Mouse (Mus musculus): ENCODE measurements around the gene Gfer. TPM values are rescaled to one million over a fixed set of nuclear protein-coding genes. Genes with fewer than 3 reads are reported as not detected.
A peak's percentile ranks its signal among the peaks of the same experiment; 100 is the strongest.

The Gfer gene
- total RNA-seq, 2 experiments from 2014 or later = 9.6 to 14.0 TPM

- ATAC-seq (replicated peaks; ENCODE audit: low FRiP score, poor library complexity, severe bottlenecking) = no peak
Measured at GRCm38 (mm10) chr17:24651835-24652234, 44.1 kb downstream of the Gfer start.

DNA sequence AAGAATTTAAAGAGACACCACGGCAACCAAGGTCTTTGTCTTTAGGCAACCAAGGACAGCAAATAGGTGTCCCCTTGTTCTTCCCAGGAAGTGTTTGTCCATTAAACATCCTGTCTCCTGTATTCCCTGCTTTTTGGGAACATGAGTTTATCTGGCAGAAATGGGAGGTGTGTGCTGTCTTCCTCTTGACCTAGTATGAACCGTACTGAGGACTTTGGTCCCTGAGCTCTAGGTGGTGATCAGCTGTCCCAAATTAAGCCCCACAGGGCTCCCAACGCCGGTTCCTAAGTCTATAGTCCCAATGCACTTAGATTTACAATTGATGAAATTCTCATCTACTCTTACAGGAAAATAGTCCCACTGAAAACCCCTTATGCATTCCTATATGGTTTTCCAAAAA is 45.2 kb downstream of the Gfer start:
- ATAC-seq (replicated peaks; ENCODE audit: low FRiP score, poor library complexity, severe bottlenecking) = no peak

DNA sequence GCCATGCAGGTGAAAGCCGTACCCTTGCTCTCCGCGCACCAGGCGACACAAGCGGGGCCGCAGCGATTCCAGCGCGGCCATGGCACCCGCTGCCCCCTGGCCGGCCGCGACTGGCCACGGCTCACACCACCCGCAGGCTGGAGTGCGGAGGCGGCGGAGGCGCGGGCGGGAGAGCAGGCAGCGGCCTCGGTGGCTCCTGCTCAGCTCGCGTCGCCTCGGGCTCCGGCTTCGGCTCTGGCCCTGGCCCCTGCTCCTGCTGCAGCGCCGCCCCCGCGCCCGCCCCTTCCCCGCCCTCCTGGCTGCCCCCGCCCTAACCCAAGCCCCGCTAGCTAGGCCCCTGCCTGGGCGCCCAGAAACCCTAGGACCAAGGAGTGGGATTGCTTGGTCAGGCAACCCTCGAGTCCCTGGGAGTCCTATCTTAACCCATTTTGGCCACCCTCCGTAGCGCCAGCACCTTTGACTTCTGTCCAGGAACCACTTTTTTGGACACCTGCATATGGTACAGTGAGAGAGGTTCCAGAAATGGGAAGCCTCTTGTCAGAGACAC is 45.8 kb downstream of the Gfer start, which contains the start of gene Slc9a3r2:
Gene Slc9a3r2, minus strand, starts transcription at position 258 of the 547 bp plus-strand sequence.
- no peak for ATAC-seq (replicated peaks; ENCODE audit: low FRiP score, poor library complexity, severe bottlenecking)

DNA sequence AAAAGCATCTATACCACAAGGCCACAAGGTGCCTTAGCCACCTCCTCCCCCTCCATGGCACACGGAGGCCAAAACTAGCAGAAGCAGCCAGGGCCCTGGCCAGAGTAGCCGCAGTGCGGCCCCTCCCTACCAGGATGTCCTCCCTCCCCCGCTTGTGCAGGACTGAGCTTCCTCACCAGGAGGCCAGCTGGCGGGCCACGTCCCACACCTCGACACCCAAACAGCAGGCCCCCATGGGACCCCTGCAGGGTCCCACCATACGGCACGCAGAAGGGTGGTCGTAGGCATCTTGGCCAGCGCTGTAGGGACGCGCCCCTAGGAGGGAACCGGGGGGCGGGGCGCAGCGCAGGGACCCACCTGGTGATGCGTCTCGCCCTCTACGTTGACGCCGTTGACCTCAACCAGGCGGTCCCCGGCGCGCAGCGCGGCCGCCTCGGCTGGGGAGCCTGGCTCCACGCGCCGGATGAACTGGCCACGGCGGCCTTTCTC is 46.3 kb downstream of the Gfer start:
- ATAC-seq (replicated peaks; ENCODE audit: low FRiP score, poor library complexity, severe bottlenecking) = no peak

DNA sequence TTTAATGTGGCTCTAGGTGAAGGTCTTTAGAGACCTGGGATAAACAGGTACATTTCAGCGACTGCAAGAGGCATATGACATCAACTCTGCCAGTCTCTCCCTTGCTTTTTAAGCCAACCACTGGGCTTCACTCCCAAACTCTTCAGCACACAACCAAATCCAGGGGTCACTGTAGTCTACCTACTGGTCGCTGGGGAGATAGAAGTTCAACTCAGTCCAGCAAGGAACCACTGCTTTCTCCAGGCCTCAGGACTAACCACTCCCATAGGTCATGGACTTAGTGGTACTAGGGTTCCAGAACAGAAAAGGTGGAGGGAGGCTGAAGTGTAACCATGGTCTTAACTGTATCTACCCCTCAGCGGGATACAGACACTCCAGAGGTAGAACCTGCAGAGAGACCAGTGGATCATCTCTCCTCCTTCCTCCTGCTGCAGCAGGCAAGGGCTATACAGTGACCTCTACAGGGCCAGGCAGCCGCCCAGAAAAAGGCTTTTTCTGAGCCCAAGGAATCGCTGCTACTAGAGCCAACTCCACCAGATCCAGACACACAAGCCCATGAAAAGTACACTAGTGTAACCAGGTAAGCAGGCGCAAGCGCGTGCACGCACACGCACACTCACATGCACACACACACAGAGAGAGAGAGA is 47.1 kb downstream of the Gfer start:
- ATAC-seq (replicated peaks; ENCODE audit: low FRiP score, poor library complexity, severe bottlenecking) = no peak

- ATAC-seq (replicated peaks; ENCODE audit: low FRiP score, poor library complexity, severe bottlenecking) = 0 out of 2 replicates have a peak, but pooled peaks have one; percentile 4
Measured at GRCm38 (mm10) chr17:24647493-24647892, 48.5 kb downstream of the Gfer start.

GRCm38 (mm10) chr17:24646381-24646780 is 49.6 kb downstream of the Gfer start:
- ATAC-seq (replicated peaks; ENCODE audit: low FRiP score, poor library complexity, severe bottlenecking) = no peak

DNA sequence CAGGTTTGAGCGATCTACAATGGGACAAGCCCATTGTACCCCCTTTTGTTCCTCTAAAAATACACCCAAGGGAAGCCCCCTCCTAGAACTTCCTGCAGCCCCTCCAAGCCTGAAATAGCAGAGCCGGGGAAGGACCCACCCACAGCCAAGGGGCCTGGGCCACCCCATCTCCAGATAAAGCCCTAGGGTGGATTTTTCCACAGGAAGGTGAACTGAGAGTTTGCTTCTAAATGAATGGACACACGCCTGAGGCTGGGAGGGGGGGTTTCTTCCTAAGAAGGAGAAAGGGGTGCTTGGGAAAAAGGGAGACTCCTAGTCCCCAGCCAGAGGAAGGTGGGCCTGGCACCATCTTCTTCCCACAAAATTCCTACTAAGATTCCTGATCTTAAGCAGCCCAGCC is 50.0 kb downstream of the Gfer start:
- no peak for ATAC-seq (replicated peaks; ENCODE audit: low FRiP score, poor library complexity, severe bottlenecking)

DNA sequence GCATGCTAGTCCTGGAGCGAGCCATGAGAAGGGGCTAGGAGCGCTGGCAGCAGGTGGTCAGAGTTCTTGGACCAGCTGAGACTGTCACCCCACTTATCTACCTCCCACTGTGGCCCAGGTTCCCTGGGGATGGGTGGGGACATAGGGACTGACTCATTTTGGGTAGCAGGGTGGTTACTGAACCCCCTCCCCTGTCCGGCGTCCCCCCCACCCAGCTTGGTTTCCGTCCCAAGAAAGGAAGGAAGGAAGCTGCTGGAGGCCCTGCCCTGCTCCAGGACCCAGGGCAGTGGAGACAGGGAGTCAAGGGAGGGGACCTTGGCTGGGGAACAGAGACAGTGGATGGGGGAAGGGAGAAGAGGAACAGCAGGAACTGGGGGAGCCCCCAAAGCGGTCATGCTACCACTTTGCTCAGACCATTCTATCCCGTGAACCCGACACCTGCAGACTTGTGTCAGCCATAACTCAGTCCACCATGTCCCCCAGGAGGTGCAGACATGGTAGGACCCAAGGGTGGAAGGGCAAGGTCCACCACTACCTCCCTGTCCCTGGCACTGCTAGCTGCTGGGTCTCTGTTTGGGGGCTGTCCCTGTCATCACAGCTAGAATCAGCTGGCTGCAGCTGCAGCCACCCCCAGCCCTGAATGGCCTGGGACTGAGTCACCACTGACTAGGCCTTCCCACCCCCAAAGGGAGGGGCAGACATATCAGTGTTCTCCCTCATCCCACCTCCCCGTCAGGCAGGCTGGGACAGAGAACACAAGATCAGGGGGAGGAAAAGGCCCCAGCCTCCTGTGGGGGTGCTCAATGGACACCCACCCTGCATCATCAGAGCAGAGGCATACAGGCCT is 50.9 kb downstream of the Gfer start:
- ATAC-seq (replicated peaks; ENCODE audit: low FRiP score, poor library complexity, severe bottlenecking) = no peak

- no peak for ATAC-seq (replicated peaks; ENCODE audit: low FRiP score, poor library complexity, severe bottlenecking)
Measured at GRCm38 (mm10) chr17:24644030-24644715, 51.8 kb downstream of the Gfer start.

Other genes starting within 250 kb of the Gfer start
Only the 30 nearest of the 32 such genes appear.
- gene Pgp, start 225.8 kb downstream of the Gfer start, total RNA-seq (2015; ENCODE audit: low replicate concordance) = 28.1 and 48.6 TPM in 2 replicates
- gene Pgp, start 225.8 kb downstream of the Gfer start, total RNA-seq (2017; ENCODE audit: low replicate concordance) = 35.8 and 43.4 TPM in 2 replicates
- gene Bricd5, start 222.3 kb downstream of the Gfer start, total RNA-seq (2015; ENCODE audit: low replicate concordance) = not detected in 2 replicates
- gene Bricd5, start 222.3 kb downstream of the Gfer start, total RNA-seq (2017; ENCODE audit: low replicate concordance) = 2.1 TPM in 1 of 2 replicates, not detected in the other
- gene Mlst8, start 217.1 kb downstream of the Gfer start, total RNA-seq (2015; ENCODE audit: low replicate concordance) = 6.5 and 27.7 TPM in 2 replicates
- gene Mlst8, start 217.1 kb downstream of the Gfer start, total RNA-seq (2017; ENCODE audit: low replicate concordance) = 16.8 and 20.5 TPM in 2 replicates
- gene Caskin1, start 207.6 kb downstream of the Gfer start, total RNA-seq (2015; ENCODE audit: low replicate concordance) = not detected in 2 replicates
- not detected in 2 replicates for gene Caskin1, start 207.6 kb downstream of the Gfer start, total RNA-seq (2017; ENCODE audit: low replicate concordance)
- 49.0 and 54.1 TPM in 2 replicates for gene Traf7, start 168.2 kb downstream of the Gfer start, total RNA-seq (2015; ENCODE audit: low replicate concordance)
- 73.9 and 83.1 TPM in 2 replicates for gene Traf7, start 168.2 kb downstream of the Gfer start, total RNA-seq (2017; ENCODE audit: low replicate concordance)
- 1.1 TPM in 1 of 2 replicates, not detected in the other for gene Rab26, start 161.9 kb downstream of the Gfer start, total RNA-seq (2015; ENCODE audit: low replicate concordance)
- not detected in 2 replicates for gene Rab26, start 161.9 kb downstream of the Gfer start, total RNA-seq (2017; ENCODE audit: low replicate concordance)
- gene Pkd1, start 146.3 kb downstream of the Gfer start, total RNA-seq (2015; ENCODE audit: low replicate concordance) = 11.3 and 11.9 TPM in 2 replicates
- 11.7 and 22.5 TPM in 2 replicates for gene Pkd1, start 146.3 kb downstream of the Gfer start, total RNA-seq (2017; ENCODE audit: low replicate concordance)
- gene Tsc2, start 63.5 kb downstream of the Gfer start, total RNA-seq (2015; ENCODE audit: low replicate concordance) = 49.0 and 56.6 TPM in 2 replicates
- gene Tsc2, start 63.5 kb downstream of the Gfer start, total RNA-seq (2017; ENCODE audit: low replicate concordance) = 13.5 and 28.4 TPM in 2 replicates
- gene Nthl1, start 63.5 kb downstream of the Gfer start, total RNA-seq (2015; ENCODE audit: low replicate concordance) = not detected in 2 replicates
- gene Nthl1, start 63.5 kb downstream of the Gfer start, total RNA-seq (2017; ENCODE audit: low replicate concordance) = 0.39 and 1.1 TPM in 2 replicates
- gene Slc9a3r2, start 45.8 kb downstream of the Gfer start, total RNA-seq (2015; ENCODE audit: low replicate concordance) = 0.84 TPM in 1 of 2 replicates, not detected in the other
- gene Slc9a3r2, start 45.8 kb downstream of the Gfer start, total RNA-seq (2017; ENCODE audit: low replicate concordance) = not detected in 2 replicates
- gene Npw, start 37.7 kb downstream of the Gfer start, total RNA-seq (2015; ENCODE audit: low replicate concordance) = not detected in 2 replicates
- not detected in 2 replicates for gene Npw, start 37.7 kb downstream of the Gfer start, total RNA-seq (2017; ENCODE audit: low replicate concordance)
- gene Zfp598, start 26.5 kb downstream of the Gfer start, total RNA-seq (2015; ENCODE audit: low replicate concordance) = 13.4 and 18.4 TPM in 2 replicates
- 9.2 and 12.0 TPM in 2 replicates for gene Zfp598, start 26.5 kb downstream of the Gfer start, total RNA-seq (2017; ENCODE audit: low replicate concordance)
- gene Syngr3, start 6.2 kb downstream of the Gfer start, total RNA-seq (2015; ENCODE audit: low replicate concordance) = not detected in 2 replicates
- not detected in 2 replicates for gene Syngr3, start 6.2 kb downstream of the Gfer start, total RNA-seq (2017; ENCODE audit: low replicate concordance)
- gene Noxo1, start 78 bp upstream of the Gfer start, total RNA-seq (2015; ENCODE audit: low replicate concordance) = not detected in 2 replicates
- not detected in 2 replicates for gene Noxo1, start 78 bp upstream of the Gfer start, total RNA-seq (2017; ENCODE audit: low replicate concordance)
- gene Tbl3, start 11.5 kb upstream of the Gfer start, total RNA-seq (2015; ENCODE audit: low replicate concordance) = 5.8 and 10.1 TPM in 2 replicates
- 4.8 and 9.0 TPM in 2 replicates for gene Tbl3, start 11.5 kb upstream of the Gfer start, total RNA-seq (2017; ENCODE audit: low replicate concordance)
- gene Rnf151, start 21.9 kb upstream of the Gfer start, total RNA-seq (2015; ENCODE audit: low replicate concordance) = not detected in 2 replicates
- not detected in 2 replicates for gene Rnf151, start 21.9 kb upstream of the Gfer start, total RNA-seq (2017; ENCODE audit: low replicate concordance)
- gene Rps2, start 22.0 kb upstream of the Gfer start, total RNA-seq (2015; ENCODE audit: low replicate concordance) = 1,299 and 1,601 TPM in 2 replicates
- gene Rps2, start 22.0 kb upstream of the Gfer start, total RNA-seq (2017; ENCODE audit: low replicate concordance) = 315 and 526 TPM in 2 replicates
- gene Ndufb10, start 28.3 kb upstream of the Gfer start, total RNA-seq (2015; ENCODE audit: low replicate concordance) = 178 and 200 TPM in 2 replicates
- gene Ndufb10, start 28.3 kb upstream of the Gfer start, total RNA-seq (2017; ENCODE audit: low replicate concordance) = 84.0 and 122 TPM in 2 replicates
- not detected in 2 replicates for gene Rpl3l, start 31.7 kb upstream of the Gfer start, total RNA-seq (2015; ENCODE audit: low replicate concordance)
- gene Rpl3l, start 31.7 kb upstream of the Gfer start, total RNA-seq (2017; ENCODE audit: low replicate concordance) = not detected in 2 replicates
- 108 and 112 TPM in 2 replicates for gene Msrb1, start 40.5 kb upstream of the Gfer start, total RNA-seq (2015; ENCODE audit: low replicate concordance)
- 29.5 and 61.6 TPM in 2 replicates for gene Msrb1, start 40.5 kb upstream of the Gfer start, total RNA-seq (2017; ENCODE audit: low replicate concordance)
- gene Hs3st6, start 56.8 kb upstream of the Gfer start, total RNA-seq (2015; ENCODE audit: low replicate concordance) = not detected in 2 replicates
- not detected in 2 replicates for gene Hs3st6, start 56.8 kb upstream of the Gfer start, total RNA-seq (2017; ENCODE audit: low replicate concordance)
- not detected in 2 replicates for gene Meiob, start 108.1 kb upstream of the Gfer start, total RNA-seq (2015; ENCODE audit: low replicate concordance)
- gene Meiob, start 108.1 kb upstream of the Gfer start, total RNA-seq (2017; ENCODE audit: low replicate concordance) = not detected in 2 replicates
- gene Hagh, start 144.0 kb upstream of the Gfer start, total RNA-seq (2015; ENCODE audit: low replicate concordance) = 350 and 357 TPM in 2 replicates
- 157 and 279 TPM in 2 replicates for gene Hagh, start 144.0 kb upstream of the Gfer start, total RNA-seq (2017; ENCODE audit: low replicate concordance)
- 50.5 and 87.6 TPM in 2 replicates for gene Fahd1, start 154.2 kb upstream of the Gfer start, total RNA-seq (2015; ENCODE audit: low replicate concordance)
- gene Fahd1, start 154.2 kb upstream of the Gfer start, total RNA-seq (2017; ENCODE audit: low replicate concordance) = 73.2 and 83.4 TPM in 2 replicates
- gene Igfals, start 169.8 kb upstream of the Gfer start, total RNA-seq (2015; ENCODE audit: low replicate concordance) = 0.84 TPM in 1 of 2 replicates, not detected in the other
- not detected in 2 replicates for gene Igfals, start 169.8 kb upstream of the Gfer start, total RNA-seq (2017; ENCODE audit: low replicate concordance)
- gene Nubp2, start 190.2 kb upstream of the Gfer start, total RNA-seq (2015; ENCODE audit: low replicate concordance) = 31.9 and 50.8 TPM in 2 replicates
- gene Nubp2, start 190.2 kb upstream of the Gfer start, total RNA-seq (2017; ENCODE audit: low replicate concordance) = 35.0 and 44.1 TPM in 2 replicates
- gene Spsb3, start 190.5 kb upstream of the Gfer start, total RNA-seq (2015; ENCODE audit: low replicate concordance) = 84.0 and 90.5 TPM in 2 replicates
- gene Spsb3, start 190.5 kb upstream of the Gfer start, total RNA-seq (2017; ENCODE audit: low replicate concordance) = 47.5 and 65.7 TPM in 2 replicates
- gene Eme2, start 198.9 kb upstream of the Gfer start, total RNA-seq (2015; ENCODE audit: low replicate concordance) = 6.3 and 14.4 TPM in 2 replicates
- gene Eme2, start 198.9 kb upstream of the Gfer start, total RNA-seq (2017; ENCODE audit: low replicate concordance) = 12.7 and 24.5 TPM in 2 replicates
- 8.3 and 9.6 TPM in 2 replicates for gene Mrps34, start 199.0 kb upstream of the Gfer start, total RNA-seq (2015; ENCODE audit: low replicate concordance)
- 9.1 and 19.4 TPM in 2 replicates for gene Mrps34, start 199.0 kb upstream of the Gfer start, total RNA-seq (2017; ENCODE audit: low replicate concordance)
- gene Nme3, start 200.3 kb upstream of the Gfer start, total RNA-seq (2015; ENCODE audit: low replicate concordance) = 151 and 169 TPM in 2 replicates
- gene Nme3, start 200.3 kb upstream of the Gfer start, total RNA-seq (2017; ENCODE audit: low replicate concordance) = 95.5 and 101 TPM in 2 replicates